19 mouse cellular contexts compared by ENCODE assay signal in the genomic region with DNA sequence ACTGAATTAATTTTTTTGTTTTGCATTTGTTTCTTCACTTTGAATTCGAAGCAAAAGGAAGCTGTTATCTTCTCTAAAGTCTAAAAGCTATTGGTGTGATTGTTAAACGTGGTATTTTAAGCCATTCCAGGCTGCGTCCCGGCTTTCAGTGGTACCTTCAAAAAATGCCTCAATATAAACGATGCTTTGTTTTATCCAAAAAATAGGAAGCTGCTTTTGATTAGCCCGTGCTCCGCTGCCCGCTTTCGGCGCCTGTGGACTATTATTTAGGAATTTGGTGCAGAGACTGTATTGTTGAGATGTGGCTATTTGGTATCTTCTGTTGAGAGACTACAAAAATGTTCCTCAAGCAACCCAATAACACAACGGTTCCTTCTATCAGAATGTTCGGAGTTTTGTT.
DNase-seq lines count a peak whose midpoint lies in the region; ATAC-seq and TF ChIP-seq lines count a peak whose summit lies in the region.
"Had no signal": no experiment of that assay in that cellular context is flagged by ENCODE, and none has a peak within 500 bp of the region (broad histone marks: within the 10 kb centered on the region; RNA-seq: fewer than 3 reads in every experiment).

No protein-coding gene starts in this region.

- no peak for TF ChIP-seq POLR2A in heart, adult 2 months (IDR thresholded peaks at IDR 0.05; ENCODE audit: insufficient read depth, low read depth, low read length)

- intact Hi-C loops in heart, adult 2 months (cut with DNase I), result no loop called here
- intact Hi-C loops in left cerebral cortex, postnatal 14 days (cut with DNase I), result no loop called here

- H3K79me2 ChIP-seq in heart, adult 2 months (replicated peaks; ENCODE audit: control insufficient read depth, insufficient read depth, low read length), result peaks cover 2% of the 10 kb centered on the region; the same call in 1 of the 2 replicates

- H3K9me3 ChIP-seq in embryonic facial prominence, embryonic 10.5 days, result no peaks in the 10 kb centered on the region
- H3K9me3 ChIP-seq in embryonic facial prominence, embryonic 12.5 days, result no peaks in the 10 kb centered on the region
- H3K9me3 ChIP-seq: forebrain, embryonic 12.5 days; forebrain, embryonic 15.5 days had no signal

- no peak for ATAC-seq in embryonic facial prominence, embryonic 12.5 days (ENCODE audit: insufficient number of reproducible peaks, insufficient read depth, low FRiP score, low TSS enrichment)
- no peak for ATAC-seq in megakaryocyte progenitor cell, adult 5-6 weeks (replicated peaks; ENCODE audit: poor library complexity)
- ATAC-seq: activated CD4-positive, CD25-positive, alpha-beta regulatory T cell, adult 4 months; forebrain, embryonic 15.5 days; forebrain, postnatal 0 days; Patski had no signal

- no peak overlapping the region for H3K4me2 ChIP-seq in embryonic facial prominence, embryonic 12.5 days (replicated peaks)
- H3K4me2 ChIP-seq: forebrain, embryonic 12.5 days; forebrain, embryonic 15.5 days had no signal

- no peak overlapping the region for H3K9ac ChIP-seq in heart, adult 2 months (ENCODE audit: low read depth, low read length)
- no peak overlapping the region for H3K9ac ChIP-seq in embryonic facial prominence, embryonic 12.5 days
- H3K9ac ChIP-seq: forebrain, embryonic 12.5 days; forebrain, embryonic 15.5 days; forebrain, postnatal 0 days had no signal

- no peak for TF ChIP-seq CTCF in heart, adult 2 months (IDR thresholded peaks at IDR 0.05)

- no peak overlapping the region for H3K4me3 ChIP-seq in heart, adult 2 months
- no peak overlapping the region for H3K4me3 ChIP-seq in embryonic facial prominence, embryonic 10.5 days
- no peak overlapping the region for H3K4me3 ChIP-seq in embryonic facial prominence, embryonic 12.5 days
- H3K4me3 ChIP-seq: forebrain, embryonic 12.5 days; forebrain, embryonic 15.5 days had no signal

- H3K27ac ChIP-seq in heart, adult 2 months, result no peak overlapping the region
- peak overlapping the region; percentile 65 for H3K27ac ChIP-seq in embryonic facial prominence, embryonic 10.5 days (replicated peaks)
- peak overlapping the region; percentile 54; the same call in 1 of the 2 replicates for H3K27ac ChIP-seq in embryonic facial prominence, embryonic 12.5 days
- H3K27ac ChIP-seq: forebrain, embryonic 12.5 days; forebrain, embryonic 15.5 days had no signal

- peak; percentile 63 for DNase-seq in heart, adult 11 months
- DNase-seq in heart, adult 2 months, result no peak
- DNase-seq in embryonic facial prominence, embryonic 10.5 days (ENCODE audit: low spot score), result no peak
- DNase-seq in cerebellum, postnatal 10 days, result no peak
- no peak for DNase-seq in left cerebral cortex, postnatal 14 days (ENCODE audit: low spot score in 2 of 2)
- DNase-seq: adrenal gland, adult 8-10 months; adrenal gland, postnatal 14 days; adrenal gland, postnatal 36 days; cerebellum, adult 11-12 months; cerebellum, adult 8-10 months; cerebellum, adult 9-11 months; cerebellum, postnatal 25 days; forebrain, postnatal 0 days had no signal

- 81% methylated on average over 12 of the region's 12 CpGs for WGBS in heart, adult 2 months
- WGBS in embryonic facial prominence, embryonic 10.5 days, result 58% methylated on average over 12 of the region's 12 CpGs
- 38% methylated on average over 12 of the region's 12 CpGs for WGBS in embryonic facial prominence, embryonic 12.5 days

- H3K4me1 ChIP-seq in heart, adult 2 months (ENCODE audit: control insufficient read depth, insufficient read depth, low read length), result peaks cover 7% of the 10 kb centered on the region
- H3K4me1 ChIP-seq in embryonic facial prominence, embryonic 10.5 days, result peaks cover 39% of the 10 kb centered on the region
- peaks cover 11% of the 10 kb centered on the region; the same call in 1 of the 2 replicates for H3K4me1 ChIP-seq in embryonic facial prominence, embryonic 12.5 days
- H3K4me1 ChIP-seq: forebrain, embryonic 12.5 days; forebrain, embryonic 15.5 days had no signal

- H3K36me3 ChIP-seq in heart, adult 2 months (ENCODE audit: control insufficient read depth, insufficient read depth, low read length), result peaks cover 7% of the 10 kb centered on the region
- peaks cover 22% of the 10 kb centered on the region for H3K36me3 ChIP-seq in embryonic facial prominence, embryonic 10.5 days (replicated peaks)
- H3K36me3 ChIP-seq in embryonic facial prominence, embryonic 12.5 days, result peaks cover 5% of the 10 kb centered on the region; the same call in 1 of the 2 replicates
- H3K36me3 ChIP-seq: forebrain, embryonic 12.5 days; forebrain, embryonic 15.5 days had no signal

- no peak for TF ChIP-seq EP300 in heart, adult 2 months (IDR thresholded peaks at IDR 0.05; ENCODE audit: insufficient read depth, low read depth, low read length)

- no peaks in the 10 kb centered on the region for H3K27me3 ChIP-seq in heart, adult 2 months (ENCODE audit: control insufficient read depth, insufficient read depth, low read length)
- no peaks in the 10 kb centered on the region for H3K27me3 ChIP-seq in embryonic facial prominence, embryonic 10.5 days (replicated peaks; ENCODE audit: low read depth, poor library complexity, severe bottlenecking)
- H3K27me3 ChIP-seq in embryonic facial prominence, embryonic 12.5 days, result no peaks in the 10 kb centered on the region
- H3K27me3 ChIP-seq: forebrain, embryonic 12.5 days; forebrain, embryonic 15.5 days; Patski had no signal
